Mouse (Mus musculus): ENCODE results near the gene Ntf5. TPM values are rescaled to one million over a fixed set of nuclear protein-coding genes. Genes with fewer than 3 reads are reported as not detected.

The Ntf5 gene
- total and polyA plus RNA-seq, 3 experiments = 0.43 to 1.5 (median 0.59) TPM

- DNase-seq (ENCODE audit: extremely low read depth) = no peak
- peaks cover 30 to 62% of the 10 kb centered on the region in 2 experiments for H3K36me3 ChIP-seq (replicated peaks in 1 of 2; ENCODE audit: control insufficient read depth in 1 of 2, insufficient read depth in 1 of 2, low read length in 1 of 2)
- no peaks in the 10 kb centered on the region for H3K27me3 ChIP-seq (replicated peaks)
- H3K4me3 ChIP-seq (replicated peaks in 1 of 3; ENCODE audit: low read depth in 2 of 3, low read length in 2 of 3, poor library complexity in 1 of 3) = no peak overlapping the region
- H3K9me3 ChIP-seq (replicated peaks; ENCODE audit: low read length) = no peaks in the 10 kb centered on the region
- no peak overlapping the region for H3K27ac ChIP-seq (ENCODE audit: insufficient read depth, low read depth)
- H3K4me2 ChIP-seq (ENCODE audit: insufficient read depth, low read depth, poor library complexity, severe bottlenecking) = no peak overlapping the region
- no peak overlapping the region for H3K9ac ChIP-seq (ENCODE audit: insufficient read depth, low read depth)
- TF ChIP-seq USF1 (IDR thresholded peaks at IDR 0.05; ENCODE audit: low read depth, low read length) (no peak), UBTF (IDR thresholded peaks at IDR 0.05; ENCODE audit: low read depth, low read length) (no peak), JUN (IDR thresholded peaks at IDR 0.05; ENCODE audit: insufficient read depth, low read depth, low read length) (no peak), E2F4 (IDR thresholded peaks at IDR 0.05; ENCODE audit: insufficient replicate concordance, low read depth, low read length) (no peak), SMC3 (IDR thresholded peaks at IDR 0.05; ENCODE audit: low read depth, low read length) (no peak), POLR2A (IDR thresholded peaks at IDR 0.05; ENCODE audit: low read depth, low read length) (no peak), MAZ (IDR thresholded peaks at IDR 0.05; ENCODE audit: low read depth, low read length) (no peak), MYC (IDR thresholded peaks at IDR 0.05; ENCODE audit: low read depth, low read length) (no peak), EP300 (IDR thresholded peaks at IDR 0.05; ENCODE audit: low read length) (no peak)
- in situ Hi-C loops (cut with MboI; ENCODE audit: low pct_ligation_motif_present, low pct_unique_long_range_greater_than_20kb, low sequenced_read_pairs) (no loop called here), dilution Hi-C loops (cut with MboI; ENCODE audit: extremely low pct_ligation_motif_present, extremely low pct_unique_long_range_greater_than_20kb, low sequenced_read_pairs) (no loop called here)
- H3K4me1 ChIP-seq (ENCODE audit: control insufficient read depth in 1 of 2, insufficient read depth in 2 of 2) = peaks cover 2 to 19% of the 10 kb centered on the region in 2 experiments
- H3K79me2 ChIP-seq (replicated peaks; ENCODE audit: control insufficient read depth, extremely low read depth, insufficient read depth, poor library complexity, severe bottlenecking) = no peaks in the 10 kb centered on the region
These were observed 36.5 kb downstream of the Ntf5 start for GRCm38 (mm10) chr7:45449974-45450373.

DNA sequence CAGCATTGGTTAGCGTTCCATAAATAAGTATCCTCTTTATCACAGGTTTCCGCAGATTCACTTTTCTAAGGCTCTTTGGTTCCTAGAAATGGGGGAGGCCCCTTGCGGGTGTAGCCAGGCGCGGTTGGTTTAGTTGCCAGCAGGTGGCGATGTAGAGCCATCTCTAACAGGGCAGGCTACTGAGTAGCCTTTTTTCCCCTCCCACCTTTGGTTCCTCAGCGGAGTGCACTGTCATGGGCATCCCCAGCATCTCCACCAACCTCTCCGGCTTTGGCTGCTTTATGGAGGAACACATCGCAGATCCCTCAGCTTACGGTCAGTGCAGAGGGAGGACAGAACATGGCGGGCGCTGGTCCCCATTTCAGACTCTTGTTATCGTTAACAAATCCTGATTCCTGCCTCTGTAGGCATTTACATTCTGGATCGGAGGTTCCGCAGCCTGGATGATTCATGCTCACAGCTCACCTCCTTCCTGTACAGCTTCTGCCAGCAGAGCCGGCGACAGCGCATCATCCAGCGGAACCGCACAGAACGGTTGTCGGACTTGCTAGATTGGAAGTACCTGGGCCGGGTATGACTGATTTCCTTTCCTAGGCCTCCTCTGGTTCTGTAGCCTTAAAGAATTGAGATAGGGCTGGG lies 38.0 kb downstream of the Ntf5 start:
- H3K27me3 ChIP-seq (replicated peaks) = no peaks in the 10 kb centered on the region
- no peaks in the 10 kb centered on the region for H3K79me2 ChIP-seq (replicated peaks; ENCODE audit: control insufficient read depth, extremely low read depth, insufficient read depth, poor library complexity, severe bottlenecking)
- no peaks in the 10 kb centered on the region for H3K9me3 ChIP-seq (replicated peaks; ENCODE audit: low read length)
- no peak overlapping the region for H3K4me3 ChIP-seq (replicated peaks in 1 of 3; ENCODE audit: low read depth in 2 of 3, low read length in 2 of 3, poor library complexity in 1 of 3)
- H3K9ac ChIP-seq (ENCODE audit: insufficient read depth, low read depth) = no peak overlapping the region
- H3K4me2 ChIP-seq (ENCODE audit: insufficient read depth, low read depth, poor library complexity, severe bottlenecking) = no peak overlapping the region
- dilution Hi-C loops (cut with MboI; ENCODE audit: extremely low pct_ligation_motif_present, extremely low pct_unique_long_range_greater_than_20kb, low sequenced_read_pairs) (no loop called here), in situ Hi-C loops (cut with MboI; ENCODE audit: low pct_ligation_motif_present, low pct_unique_long_range_greater_than_20kb, low sequenced_read_pairs) (no loop called here)
- no peak overlapping the region for H3K27ac ChIP-seq (ENCODE audit: insufficient read depth, low read depth)
- peaks cover 42 to 67% of the 10 kb centered on the region in 2 experiments for H3K36me3 ChIP-seq (replicated peaks in 1 of 2; ENCODE audit: control insufficient read depth in 1 of 2, insufficient read depth in 1 of 2, low read length in 1 of 2)
- DNase-seq (ENCODE audit: extremely low read depth) = peak; percentile 92
- H3K4me1 ChIP-seq (ENCODE audit: control insufficient read depth in 1 of 2, insufficient read depth in 2 of 2) = peaks cover 2 to 25% of the 10 kb centered on the region in 2 experiments
- TF ChIP-seq EP300 (IDR thresholded peaks at IDR 0.05; ENCODE audit: low read length) (no peak), MAX (IDR thresholded peaks at IDR 0.05; ENCODE audit: low read length) (no peak), ZNF384 (IDR thresholded peaks at IDR 0.05; ENCODE audit: low read depth, low read length) (no peak), SMC3 (IDR thresholded peaks at IDR 0.05; ENCODE audit: low read depth, low read length) (peak; percentile 86), RAD21 (IDR thresholded peaks at IDR 0.05; ENCODE audit: low read depth, low read length) (peak; percentile 75), ELF1 (IDR thresholded peaks at IDR 0.05; ENCODE audit: low read depth, low read length) (0 out of 2 replicates have a peak, but pooled peaks have one; percentile 16), CHD2 (IDR thresholded peaks at IDR 0.05; ENCODE audit: low read length) (no peak), UBTF (IDR thresholded peaks at IDR 0.05; ENCODE audit: low read depth, low read length) (no peak), MXI1 (IDR thresholded peaks at IDR 0.05; ENCODE audit: low read depth, low read length) (peak; percentile 53), MYC (IDR thresholded peaks at IDR 0.05; ENCODE audit: low read depth, low read length) (0 out of 2 replicates have a peak, but pooled peaks have one; percentile 43), IRF4 (IDR thresholded peaks at IDR 0.05; ENCODE audit: low read depth, low read length) (peak; percentile 63; the same call in 1 of the 2 replicates), TCF12 (IDR thresholded peaks at IDR 0.05; ENCODE audit: low read depth, low read length) (peak; percentile 19; the same call in 1 of the 2 replicates), RCOR1 (conservative IDR thresholded peaks at IDR 0.05; ENCODE audit: low read depth, low read length) (no peak), NRF1 (IDR thresholded peaks at IDR 0.05; ENCODE audit: low read depth, low read length) (no peak), JUND (conservative IDR thresholded peaks at IDR 0.05; ENCODE audit: low read depth, low read length) (no peak), JUN (IDR thresholded peaks at IDR 0.05; ENCODE audit: insufficient read depth, low read depth, low read length) (no peak), PAX5 (IDR thresholded peaks at IDR 0.05; ENCODE audit: low read length) (no peak), SIN3A (IDR thresholded peaks at IDR 0.05; ENCODE audit: low read length) (peak; percentile 39; the same call in 1 of the 2 replicates), MAZ (IDR thresholded peaks at IDR 0.05; ENCODE audit: low read depth, low read length) (no peak; the same call in 1 of the 2 replicates), HCFC1 (IDR thresholded peaks at IDR 0.05; ENCODE audit: low read depth, low read length) (no peak), ZKSCAN1 (IDR thresholded peaks at IDR 0.05; ENCODE audit: borderline replicate concordance, low read depth, low read length) (no peak), ZMIZ1 (IDR thresholded peaks at IDR 0.05; ENCODE audit: low read depth, low read length) (no peak), MEF2A (IDR thresholded peaks at IDR 0.05; ENCODE audit: borderline replicate concordance, low read depth, low read length) (peak; percentile 45; the same call in 1 of the 2 replicates), CHD1 (IDR thresholded peaks at IDR 0.05; ENCODE audit: low read depth, low read length) (no peak), CTCF (conservative IDR thresholded peaks at IDR 0.05 in 1 of 2, IDR thresholded peaks at IDR 0.05 in 1 of 2; ENCODE audit: low read depth in 2 of 2, low read length in 2 of 2) (peak; percentile 73 to 90), TBP (conservative IDR thresholded peaks at IDR 0.05; ENCODE audit: low read depth, low read length) (no peak), USF1 (IDR thresholded peaks at IDR 0.05; ENCODE audit: low read depth, low read length) (no peak), NELFE (IDR thresholded peaks at IDR 0.05; ENCODE audit: low read depth, low read length) (no peak), POLR2A (IDR thresholded peaks at IDR 0.05; ENCODE audit: low read depth, low read length) (no peak), GABPA (IDR thresholded peaks at IDR 0.05; ENCODE audit: insufficient replicate concordance, low read depth, low read length) (no peak)

Data from CH12.LX (cell line).